Mouse (Mus musculus) left cerebral cortex, adult 2 months (tissue): Measurements from ENCODE around the gene Pik3r2. TPM values are rescaled to one million over a fixed set of nuclear protein-coding genes. Genes with fewer than 3 reads are reported as not detected.

Source experiments
- DNase-seq, 2 experiments: peaks; one replicate each; pipeline ENCODE4 v3.0.0; 2021 to 2022; ENCODE audit warnings: low spot score in 2 of 2, mixed read lengths in 1 of 2; ENCODE audit errors: extremely low spot score in 1 of 2
- H3K27ac ChIP-seq: fragments of 200-600 bp; 2 replicates; pipeline ENCODE4 v1.8.1; 2022
- H3K4me3 ChIP-seq: fragments of 200-600 bp; 2 replicates; pipeline ENCODE4 v1.8.1; 2022
- CTCF ChIP-seq: fragments of 200-600 bp; IDR thresholded peaks from 2 replicates; pipeline ENCODE4 v1.8.1; 2022; ENCODE audit warnings: antibody characterized with exemption, mild to moderate bottlenecking, moderate library complexity
- intact Hi-C: fragments of 180-260 bp; cut with DNase I; formaldehyde crosslinking; loops from one replicate; pipeline ENCODE4 v1.15.1; 2025
- total RNA-seq, 2 experiments: library from RNA; stranded (reverse); gene quantifications; 2 replicates each; pipeline ENCODE4 v1.2.3; 2021

Gene Pik3r2
- total RNA-seq, 2 experiments from 2014 or later: 159 to 160 TPM

DNA sequence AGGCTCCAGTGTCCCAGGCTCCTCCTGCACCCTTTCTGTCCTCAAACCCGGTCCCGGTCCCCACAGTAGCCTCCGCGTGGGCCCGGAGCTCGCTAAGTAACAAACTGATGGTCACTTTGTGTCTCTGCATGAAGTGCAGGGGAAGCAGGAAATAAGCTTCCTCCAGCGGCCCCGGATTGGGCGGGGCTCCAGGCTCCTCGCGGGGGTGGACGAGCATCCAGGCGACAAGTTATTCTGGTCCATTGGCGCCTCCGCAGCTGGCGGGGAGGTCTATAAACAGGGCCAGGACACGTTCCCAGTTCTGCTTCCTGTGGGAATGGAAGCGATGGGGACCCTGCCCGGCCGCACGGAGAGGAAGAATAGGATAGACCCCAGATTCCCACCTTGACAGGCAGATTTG is 23.4 kb downstream of the Pik3r2 start:
- intact Hi-C loops: no loop called here
- Histone ChIP-seq H3K4me3 (peak overlapping the region; percentile 15), H3K27ac (peak overlapping the region; percentile 93)
- no peak for TF ChIP-seq CTCF
- DNase-seq: peak; percentile 83 to 90

DNA sequence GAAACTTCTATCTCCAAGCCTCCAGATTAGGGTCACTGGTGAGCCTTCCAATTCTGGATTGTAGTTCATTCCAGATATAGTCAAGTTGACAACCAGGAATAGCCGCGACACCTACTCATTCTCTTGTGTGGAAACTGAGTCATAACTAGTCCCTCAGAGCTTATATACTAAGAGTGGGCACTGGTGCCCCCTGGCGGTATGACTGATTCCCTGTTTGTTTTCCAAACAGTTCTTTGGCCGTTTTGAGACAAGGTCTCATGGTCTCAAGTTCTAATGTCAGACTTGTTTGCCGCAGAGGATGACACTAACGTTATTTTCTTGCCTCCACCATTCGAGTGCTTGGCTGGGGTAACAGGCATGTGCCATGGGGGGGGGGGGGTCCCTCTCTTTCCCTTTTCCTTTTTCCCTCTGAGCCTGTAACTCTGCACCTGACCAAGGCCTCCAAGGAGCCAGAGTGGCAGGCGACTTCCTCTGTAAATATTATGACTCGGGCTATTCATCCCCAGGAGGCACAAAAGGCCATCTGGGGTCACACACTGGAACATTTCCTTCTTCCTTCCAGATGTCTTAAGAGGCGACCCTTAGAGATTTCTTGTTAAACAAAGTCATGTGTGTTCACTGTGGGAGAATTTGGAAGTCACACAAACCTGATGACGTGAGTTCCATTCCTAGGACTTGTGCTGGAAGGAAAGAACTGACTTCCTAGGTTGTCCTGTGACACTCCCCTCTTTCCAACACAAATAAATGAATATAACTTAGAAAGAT is 24.3 kb downstream of the Pik3r2 start:
- intact Hi-C loops: loop anchor here (1.0 kb wide), 1 partner anchor 32 kb away; no protein-coding TSS in a partner anchor
- no peak overlapping the region for H3K4me3 ChIP-seq
- TF ChIP-seq CTCF: peak; percentile 74
- peak overlapping the region; percentile 93 for H3K27ac ChIP-seq
- peak in 1 of 2 experiments; percentile 68 for DNase-seq

DNA sequence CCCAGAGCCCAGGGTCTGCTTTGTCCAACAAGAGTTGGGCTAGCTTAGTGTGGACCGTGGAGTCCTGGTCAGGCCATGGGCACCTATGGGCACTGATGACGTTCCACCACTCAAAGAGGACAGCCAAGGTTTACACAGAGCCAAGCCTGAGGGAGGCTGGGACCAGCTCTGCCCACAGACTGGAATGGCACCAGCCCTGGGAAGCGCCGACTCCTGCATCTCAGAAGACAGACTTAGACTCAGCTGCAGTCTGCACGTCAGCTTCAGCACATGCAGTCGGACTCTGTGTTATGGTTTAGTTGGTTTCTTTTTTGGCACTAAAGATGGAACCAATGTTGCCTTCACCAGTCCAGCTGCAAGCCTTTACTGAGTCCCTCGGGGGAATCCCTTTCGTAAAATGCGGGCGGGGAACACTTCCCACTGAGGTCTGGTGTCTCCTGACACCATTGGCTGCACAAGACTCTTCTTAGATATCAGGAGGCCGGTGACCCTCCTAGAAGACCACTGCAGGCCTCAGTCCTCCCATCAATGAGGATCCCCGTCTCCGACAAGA is 26.3 kb downstream of the Pik3r2 start:
- no peak for DNase-seq
- no peak for TF ChIP-seq CTCF
- intact Hi-C loops: no loop called here

GRCm38 (mm10) chr8:70749097-70749674 is 27.3 kb downstream of the Pik3r2 start:
- Histone ChIP-seq H3K4me3 (no peak overlapping the region), H3K27ac (no peak overlapping the region)
- TF ChIP-seq CTCF: no peak
- intact Hi-C loops: no loop called here
- no peak for DNase-seq

More for the DNA sequence above, 26.3 kb downstream of the Pik3r2 start:
- peak overlapping the region; percentile 36; the same call in 1 of the 2 replicates for H3K27ac ChIP-seq
- no peak overlapping the region for H3K4me3 ChIP-seq

GRCm38 (mm10) chr8:70748246-70749096 is 28.0 kb downstream of the Pik3r2 start:
- intact Hi-C loops: no loop called here
- DNase-seq: no peak

GRCm38 (mm10) chr8:70747211-70747890 is 29.2 kb downstream of the Pik3r2 start:
- H3K4me3 ChIP-seq: no peak overlapping the region
- intact Hi-C loops: no loop called here
- DNase-seq: no peak
- TF ChIP-seq CTCF: no peak
- H3K27ac ChIP-seq: no peak overlapping the region

More at GRCm38 (mm10) chr8:70748246-70749096, 28.0 kb downstream of the Pik3r2 start:
- Histone ChIP-seq H3K27ac (no peak overlapping the region), H3K4me3 (no peak overlapping the region)
- no peak for TF ChIP-seq CTCF

DNA sequence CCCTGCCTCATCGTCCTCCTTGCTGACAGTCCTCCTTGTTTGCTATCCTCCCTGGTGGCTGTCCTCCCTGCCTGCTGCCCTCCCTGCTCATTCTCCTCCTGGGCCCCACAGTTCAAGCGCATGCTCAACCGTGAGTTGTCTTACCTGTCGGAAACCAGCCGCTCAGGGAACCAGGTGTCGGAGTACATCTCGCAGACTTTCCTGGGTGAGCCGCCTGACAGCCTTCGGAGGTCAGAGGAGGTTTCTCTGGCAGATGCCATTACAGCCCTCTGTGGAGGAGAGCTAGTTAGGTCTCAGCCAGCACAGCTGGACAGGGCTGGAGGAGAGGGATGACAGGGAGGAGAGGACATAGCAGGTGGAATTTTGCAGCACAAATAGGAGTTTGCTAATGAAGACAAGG is 29.8 kb downstream of the Pik3r2 start:
- no peak overlapping the region for H3K4me3 ChIP-seq
- no peak for TF ChIP-seq CTCF
- no peak for DNase-seq
- intact Hi-C loops: no loop called here
- H3K27ac ChIP-seq: no peak overlapping the region

GRCm38 (mm10) chr8:70745691-70746220 is 30.8 kb downstream of the Pik3r2 start:
- no peak for DNase-seq
- H3K4me3 ChIP-seq: no peak overlapping the region
- no peak for TF ChIP-seq CTCF
- intact Hi-C loops: no loop called here
- H3K27ac ChIP-seq: no peak overlapping the region

GRCm38 (mm10) chr8:70744806-70745205 is 31.7 kb downstream of the Pik3r2 start:
- no peak for DNase-seq
- intact Hi-C loops: no loop called here
- no peak overlapping the region for H3K4me3 ChIP-seq
- no peak overlapping the region for H3K27ac ChIP-seq
- no peak for TF ChIP-seq CTCF

- intact Hi-C loops: no loop called here
- peak overlapping the region; percentile 47 for H3K4me3 ChIP-seq
- H3K27ac ChIP-seq: no peak overlapping the region
- DNase-seq: no peak
- TF ChIP-seq CTCF: no peak; the same call in 1 of the 2 replicates
These were observed 32.6 kb downstream of the Pik3r2 start for GRCm38 (mm10) chr8:70743656-70744590.
